8 mouse cellular contexts compared by ENCODE assay signal in the genomic region with DNA sequence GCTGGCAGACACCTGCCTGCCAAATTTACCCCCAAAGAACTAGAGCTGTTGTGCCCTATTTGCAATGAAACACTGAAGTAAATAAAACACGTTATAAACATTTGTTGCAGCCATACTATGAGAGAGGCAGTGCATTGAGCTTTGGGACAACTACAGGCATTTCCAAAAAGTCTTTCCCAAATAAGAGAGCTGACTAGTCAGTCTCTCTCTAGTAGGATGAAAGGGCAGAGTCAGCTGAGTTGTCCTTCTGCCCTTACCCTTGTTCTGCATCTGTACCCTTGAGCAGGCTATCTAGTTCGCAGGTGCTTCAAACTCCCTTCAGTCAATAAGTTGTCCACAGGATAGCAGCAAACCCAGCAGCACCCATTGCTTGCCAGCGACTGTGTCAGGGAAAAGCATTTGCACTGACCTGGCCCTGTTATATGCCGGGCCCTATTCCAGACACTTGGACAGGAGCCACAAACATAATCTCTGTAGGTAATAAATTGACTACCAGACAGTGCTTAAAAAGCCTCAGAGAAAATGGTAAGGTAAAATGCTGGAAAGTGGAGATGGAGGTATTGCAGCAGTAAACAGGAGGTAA. TPM values are rescaled to one million over a fixed set of nuclear protein-coding genes. Genes with fewer than 3 reads are reported as not detected.
DNase-seq lines count a peak whose midpoint lies in the region; ATAC-seq and TF ChIP-seq lines count a peak whose summit lies in the region.

Gene D430041D05Rik (minus strand): TSS at position 51 of the 583 bp plus-strand sequence.

- H3K36me3 ChIP-seq in lung, embryonic 16.5 days (ENCODE audit: control insufficient read depth, insufficient read depth, low read length): no peaks in the 10 kb centered on the region
- no peaks in the 10 kb centered on the region for H3K36me3 ChIP-seq in intestine, embryonic 15.5 days
- no peaks in the 10 kb centered on the region for H3K36me3 ChIP-seq in midbrain, embryonic 14.5 days (ENCODE audit: control insufficient read depth, insufficient read depth, low read length)

- no peak within 1 kb of the TSS for H3K27ac ChIP-seq in lung, embryonic 16.5 days (ENCODE audit: low read length)
- H3K27ac ChIP-seq in intestine, embryonic 15.5 days: no peak within 1 kb of the TSS
- peak within 1 kb of the TSS; percentile 96 for H3K27ac ChIP-seq in midbrain, embryonic 14.5 days (replicated peaks; ENCODE audit: low read depth, low read length)

- peak within 1 kb of the TSS; percentile 59 for H3K4me3 ChIP-seq in lung, embryonic 16.5 days (ENCODE audit: low read length)
- H3K4me3 ChIP-seq in lung, adult 2 months (replicated peaks; ENCODE audit: extremely low read depth, low read depth, low read length): no peak within 1 kb of the TSS
- peak within 1 kb of the TSS; percentile 59 for H3K4me3 ChIP-seq in intestine, embryonic 15.5 days (replicated peaks)
- peak within 1 kb of the TSS; percentile 84 for H3K4me3 ChIP-seq in midbrain, embryonic 14.5 days (replicated peaks; ENCODE audit: low read depth, low read length)

- peak within 1 kb of the TSS; percentile 95 for H3K4me2 ChIP-seq in lung, embryonic 16.5 days (ENCODE audit: low read depth, low read length)
- H3K4me2 ChIP-seq in intestine, embryonic 15.5 days (replicated peaks): peak within 1 kb of the TSS; percentile 100
- H3K4me2 ChIP-seq in midbrain, embryonic 14.5 days (ENCODE audit: low read length): peak within 1 kb of the TSS; percentile 76

- peaks cover 5% of the 10 kb centered on the region for H3K4me1 ChIP-seq in lung, embryonic 16.5 days (replicated peaks; ENCODE audit: control insufficient read depth, insufficient read depth, low read length)
- H3K4me1 ChIP-seq in lung, adult 2 months (ENCODE audit: control insufficient read depth, insufficient read depth, low read length): no peaks in the 10 kb centered on the region
- peaks cover 10% of the 10 kb centered on the region; the same call in 1 of the 2 replicates for H3K4me1 ChIP-seq in intestine, embryonic 15.5 days (replicated peaks)
- H3K4me1 ChIP-seq in midbrain, embryonic 14.5 days (ENCODE audit: control insufficient read depth, insufficient read depth, low read length): peaks cover 14% of the 10 kb centered on the region

- no peak for DNase-seq in adrenal gland, adult 8-10 months
- DNase-seq in adrenal gland, postnatal 4 days (ENCODE audit: low spot score in 2 of 2): no peak
- no peak for DNase-seq in lung, adult 2 months
- no peak for DNase-seq in midbrain, embryonic 14.5 days
- DNase-seq in ovary, postnatal 10 days (ENCODE audit: low spot score): no peak
- no peak for DNase-seq in frontal cortex, postnatal 14 days (ENCODE audit: low spot score in 2 of 2)

- TF ChIP-seq CTCF in lung, adult 2 months (IDR thresholded peaks at IDR 0.05; ENCODE audit: insufficient read depth, low read length): no peak

- no peaks in the 10 kb centered on the region for H3K9me3 ChIP-seq in lung, embryonic 16.5 days (ENCODE audit: control insufficient read depth, low read length)
- H3K9me3 ChIP-seq in intestine, embryonic 15.5 days: no peaks in the 10 kb centered on the region
- no peaks in the 10 kb centered on the region for H3K9me3 ChIP-seq in midbrain, embryonic 14.5 days (ENCODE audit: control insufficient read depth, low read length)

- no peak for TF ChIP-seq POLR2A in lung, adult 2 months (IDR thresholded peaks at IDR 0.05; ENCODE audit: borderline replicate concordance, extremely low read depth, low read depth, low read length)

- H3K27me3 ChIP-seq in lung, embryonic 16.5 days (ENCODE audit: control insufficient read depth, insufficient read depth, low read depth, low read length): peaks cover 48% of the 10 kb centered on the region
- peaks cover 56% of the 10 kb centered on the region for H3K27me3 ChIP-seq in intestine, embryonic 15.5 days (replicated peaks)
- H3K27me3 ChIP-seq in midbrain, embryonic 14.5 days (ENCODE audit: control insufficient read depth, insufficient read depth, low read length): peaks cover 7% of the 10 kb centered on the region; the same call in 1 of the 2 replicates

- no peak for ATAC-seq in lung, embryonic 16.5 days (ENCODE audit: low read depth)
- ATAC-seq in intestine, embryonic 15.5 days: no peak
- no peak for ATAC-seq in midbrain, embryonic 14.5 days (ENCODE audit: low FRiP score, low TSS enrichment)

- H3K9ac ChIP-seq in lung, embryonic 16.5 days (ENCODE audit: low read length): peak within 1 kb of the TSS; percentile 55
- H3K9ac ChIP-seq in intestine, embryonic 15.5 days: peak within 1 kb of the TSS; percentile 55
- H3K9ac ChIP-seq in midbrain, embryonic 14.5 days (replicated peaks; ENCODE audit: low read length): peak within 1 kb of the TSS; percentile 96

- 59% methylated on average over 4 of the region's 4 CpGs for WGBS in lung, embryonic 16.5 days
- 60% methylated on average over 4 of the region's 4 CpGs for WGBS in lung, adult 2 months
- 53% methylated on average over 4 of the region's 4 CpGs for WGBS in intestine, embryonic 15.5 days
- 66% methylated on average over 4 of the region's 4 CpGs for WGBS in midbrain, embryonic 14.5 days

RNA-seq across cellular contexts. Expression of gene D430041D05Rik, which starts in this region (rescaled TPM):
- 10 to 100 TPM; 14.7 to 38.0 (median 25.5) TPM for total RNA-seq in adrenal gland, adult 8-10 months (2022)
- 1 to 10 TPM; 5.2 to 5.3 TPM for total RNA-seq in adrenal gland, postnatal 4 days (2021)
- 0.70 and 0.75 TPM in 2 replicates for polyA plus RNA-seq in lung, embryonic 16.5 days (2015; fragmentation: Nextera tagmentation; extraction: Ambion mirVana)
- polyA plus RNA-seq in lung, adult 2 months (2012; rRNA removed): 1.1 and 1.5 TPM in 2 replicates
- polyA plus RNA-seq in intestine, embryonic 15.5 days (2015; fragmentation: Nextera tagmentation; extraction: Ambion mirVana): 0.13 and 0.25 TPM in 2 replicates
- polyA plus RNA-seq in midbrain, embryonic 14.5 days (2014; fragmentation: Nextera tagmentation; extraction: Ambion mirVana): 12.0 and 12.8 TPM in 2 replicates
